Mouse (Mus musculus) CD4-positive helper T cell, adult 2 months (primary cell): ENCODE results near the gene Gfy.

ENCODE experiments used
- DNase-seq: peaks from one replicate; pipeline ENCODE4 v3.0.0-alpha.2; 2012; ENCODE audit warnings: low read depth, missing footprints, low spot score

Gfy gene

DNA sequence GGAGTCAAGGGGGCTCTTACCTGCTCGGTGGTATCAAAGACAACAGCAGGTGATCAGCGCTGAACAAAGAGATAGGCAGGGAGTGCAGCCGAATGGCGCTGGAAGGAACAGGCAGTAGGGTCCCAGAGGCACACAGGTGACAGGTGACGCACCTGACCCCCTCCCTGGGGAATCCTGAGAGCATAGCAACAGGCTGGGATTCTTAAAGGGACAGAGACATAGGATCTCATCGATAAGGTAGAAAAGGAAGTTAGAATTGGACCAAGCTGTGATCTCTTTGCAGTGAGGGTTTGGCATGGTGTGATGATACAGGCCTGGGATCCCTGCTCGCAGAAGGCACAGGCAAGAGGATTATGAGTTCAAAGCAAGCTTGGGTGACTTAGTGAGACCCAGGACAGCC, at the start of gene Gfy:
Gene Gfy, minus strand, starts transcription at position 101 of the 400 bp plus-strand sequence.
- DNase-seq = no peak

DNA sequence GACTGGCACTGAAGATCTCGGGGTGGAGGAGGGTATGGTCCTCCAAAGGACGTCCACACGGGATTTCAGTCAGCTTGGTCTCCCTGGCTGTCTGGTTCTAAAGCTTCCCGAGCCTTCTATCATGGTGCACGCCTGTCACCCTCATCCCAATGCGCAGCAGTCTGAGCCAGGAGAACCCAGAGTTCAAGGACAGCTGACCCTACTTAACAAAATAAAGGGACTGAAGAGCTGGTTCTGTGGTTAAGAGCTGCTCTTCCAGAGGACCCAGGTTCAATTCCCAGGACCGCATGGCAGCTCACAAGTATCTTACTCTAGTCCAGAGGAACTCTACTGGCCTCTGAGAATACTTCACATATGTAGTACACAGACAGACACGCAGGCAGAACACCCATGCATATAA, 49.7 kb upstream of the Gfy start:
- DNase-seq = no peak

DNA sequence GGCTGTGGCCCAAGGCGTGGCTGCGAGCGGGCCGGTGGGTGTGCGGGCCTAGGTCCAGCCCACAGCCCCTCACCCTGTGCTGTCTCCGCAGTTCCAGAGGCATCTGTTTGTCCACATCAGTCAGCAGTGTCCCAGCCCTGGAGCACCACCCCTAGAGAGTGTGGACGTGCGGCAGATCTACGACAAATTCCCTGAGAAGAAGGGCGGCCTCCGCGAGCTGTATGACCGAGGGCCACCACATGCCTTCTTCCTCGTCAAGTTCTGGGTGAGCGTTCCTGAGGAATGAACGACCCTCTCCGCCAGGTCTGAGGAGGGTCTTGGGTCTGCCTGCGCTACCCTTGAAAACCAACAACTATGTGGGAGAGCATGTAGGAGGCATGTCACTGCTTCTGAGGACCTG, 49.2 kb upstream of the Gfy start:
- no peak for DNase-seq

DNA sequence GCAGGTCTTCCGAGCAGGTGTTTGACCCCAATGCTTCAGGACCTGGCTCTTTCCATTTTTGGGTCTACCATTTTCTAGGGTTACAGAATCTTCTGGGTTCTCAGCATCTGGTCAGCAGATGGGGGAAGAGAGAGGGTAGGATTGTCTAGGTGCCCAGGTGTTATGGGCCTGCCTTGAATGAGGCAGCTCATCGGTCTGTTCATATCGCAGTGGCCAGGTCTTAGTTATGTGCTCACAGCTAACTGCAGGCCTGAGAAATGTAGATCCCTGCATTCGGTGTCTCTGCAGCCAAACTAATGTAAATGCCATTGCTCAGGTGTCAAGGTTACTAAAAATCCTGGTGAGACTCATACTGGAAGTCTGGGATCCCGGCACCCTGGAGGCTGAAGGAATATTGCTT, 47.1 kb upstream of the Gfy start:
- no peak for DNase-seq

DNA sequence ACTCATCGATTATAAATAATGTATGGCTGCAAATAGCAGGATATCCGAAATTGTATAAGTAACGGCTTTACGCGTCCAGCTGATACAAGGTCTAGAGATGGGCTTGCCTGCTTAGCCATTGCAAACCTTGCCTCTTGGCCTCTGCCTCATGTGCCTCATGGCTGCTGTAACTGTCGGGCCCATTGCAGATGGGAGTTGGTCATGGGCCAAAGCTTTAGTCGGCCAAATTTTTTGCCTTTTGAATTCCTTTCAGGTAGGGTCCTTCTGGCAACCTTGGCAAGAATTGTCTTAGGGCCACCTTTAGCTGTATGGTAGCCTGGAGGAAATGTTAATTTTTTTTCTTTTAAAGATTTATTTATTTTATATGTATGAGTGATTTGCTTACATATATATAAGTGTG, 45.5 kb upstream of the Gfy start:
- DNase-seq = no peak

DNA sequence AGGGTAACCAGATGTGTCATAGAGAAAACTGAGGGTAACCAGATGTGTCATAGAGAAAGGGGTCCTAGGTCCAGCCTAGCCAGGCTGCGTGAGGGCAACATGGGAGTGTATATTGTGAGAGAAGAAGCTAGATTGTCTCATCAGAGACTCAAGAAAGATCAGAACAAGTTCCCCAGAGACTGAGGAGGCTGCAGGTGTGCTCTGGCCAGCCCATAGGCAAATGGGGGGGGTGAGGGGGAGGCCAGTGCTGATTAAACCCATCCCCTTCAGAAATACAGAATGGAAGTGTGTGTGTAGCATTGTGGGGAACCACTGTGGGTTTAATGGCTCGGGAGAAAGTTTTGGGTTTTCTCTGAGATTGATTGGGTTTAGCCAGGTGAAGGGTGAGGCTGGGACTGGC, 42.3 kb upstream of the Gfy start:
- DNase-seq = no peak

DNA sequence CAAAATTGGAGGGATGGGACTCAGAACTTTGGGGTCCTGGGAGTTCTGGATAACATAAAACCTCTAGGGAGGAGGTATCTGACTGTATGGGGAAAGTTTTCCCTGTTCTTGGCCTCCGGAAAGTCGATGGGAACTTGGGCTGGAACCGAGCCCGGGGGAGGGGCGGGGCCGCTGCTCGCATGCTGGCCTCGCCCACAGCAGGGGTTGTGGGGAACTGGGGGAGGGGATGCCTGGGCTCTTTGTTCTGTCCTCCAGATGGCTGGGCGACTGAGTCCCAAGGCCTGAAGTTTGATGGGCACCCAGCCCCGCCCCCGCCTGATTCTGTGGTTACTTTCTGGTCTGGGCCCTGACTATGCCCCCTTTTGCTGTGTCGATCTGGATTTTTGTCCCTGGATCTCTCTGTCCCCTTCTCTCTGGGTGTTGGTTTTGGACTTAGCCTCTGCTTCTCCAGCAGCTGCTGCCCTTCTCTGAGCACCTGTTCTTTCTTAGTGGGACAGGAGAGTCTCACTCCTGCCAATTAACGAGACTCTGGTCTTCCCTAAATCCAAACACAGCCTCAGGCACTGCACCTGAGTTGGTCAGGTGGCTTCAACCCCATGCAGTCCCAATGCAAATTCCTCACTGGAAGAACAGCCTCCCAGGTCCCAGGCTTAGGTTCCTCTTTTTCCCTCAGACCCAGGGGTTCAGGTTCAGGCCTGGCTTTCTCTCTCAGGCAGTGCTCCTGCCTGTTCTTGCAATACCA, 37.2 kb upstream of the Gfy start:
- no peak for DNase-seq

DNA sequence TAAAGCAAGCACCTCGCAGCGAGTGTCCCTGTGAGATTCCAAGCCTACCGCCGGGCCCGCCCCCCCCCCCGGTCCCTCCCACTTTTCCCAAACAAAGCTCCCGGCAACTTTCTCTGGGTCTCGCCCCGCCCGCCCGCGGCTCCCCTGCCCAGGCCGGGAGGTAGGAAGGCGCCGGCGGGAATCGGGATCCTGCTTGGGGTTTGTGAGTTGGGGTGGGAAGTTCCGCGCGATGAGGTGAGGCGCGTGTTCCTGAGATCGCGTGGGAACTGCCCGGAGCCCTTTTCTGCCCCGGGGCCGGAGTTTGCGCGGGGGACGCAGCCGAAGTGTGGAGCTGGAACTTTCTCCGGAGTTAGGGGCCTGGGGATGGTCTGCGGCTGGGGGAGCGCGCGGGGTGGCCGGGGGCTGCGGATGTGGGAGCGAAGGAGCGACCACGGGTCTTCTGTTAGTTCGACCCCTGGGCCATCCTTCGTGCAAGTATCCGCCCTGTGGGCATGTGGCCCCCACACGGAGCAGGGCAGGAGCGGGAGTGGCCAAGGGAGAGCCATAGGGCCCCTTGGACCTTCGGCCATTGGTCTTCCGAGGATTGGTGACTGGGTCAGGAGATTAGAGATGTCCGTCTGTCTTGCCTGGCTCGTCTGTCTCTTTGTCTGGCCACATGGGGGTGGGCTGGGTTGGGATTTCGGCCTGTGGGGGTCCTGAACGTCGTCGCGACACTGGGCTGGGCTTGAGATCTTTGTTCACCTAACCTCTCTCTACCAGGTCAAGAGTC, 36.5 kb upstream of the Gfy start, which contains the start of gene Tead2:
Gene Tead2, plus strand, starts transcription at position 81 of the 769 bp plus-strand sequence.
- DNase-seq = no peak

DNA sequence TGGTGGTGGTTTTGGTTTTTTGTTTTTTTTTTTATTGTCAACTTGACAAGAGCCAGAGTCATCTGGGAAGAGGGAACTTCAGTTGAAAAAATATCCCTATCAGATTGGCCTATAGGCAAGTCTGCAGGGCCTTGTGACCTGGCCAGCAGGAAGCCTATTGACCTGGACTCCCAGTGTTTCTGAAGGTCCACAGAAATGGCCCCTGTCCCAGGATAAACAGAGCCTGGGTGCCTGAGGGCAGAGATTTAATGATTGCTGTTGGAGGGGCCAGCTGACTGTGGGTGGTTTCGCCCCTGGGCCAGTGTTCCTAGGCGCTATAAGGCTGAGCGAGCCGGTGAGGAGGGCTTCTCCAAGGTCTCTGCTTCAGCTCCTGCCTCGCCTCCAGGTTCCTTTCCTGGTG, 34.3 kb upstream of the Gfy start:
- DNase-seq = no peak

DNA sequence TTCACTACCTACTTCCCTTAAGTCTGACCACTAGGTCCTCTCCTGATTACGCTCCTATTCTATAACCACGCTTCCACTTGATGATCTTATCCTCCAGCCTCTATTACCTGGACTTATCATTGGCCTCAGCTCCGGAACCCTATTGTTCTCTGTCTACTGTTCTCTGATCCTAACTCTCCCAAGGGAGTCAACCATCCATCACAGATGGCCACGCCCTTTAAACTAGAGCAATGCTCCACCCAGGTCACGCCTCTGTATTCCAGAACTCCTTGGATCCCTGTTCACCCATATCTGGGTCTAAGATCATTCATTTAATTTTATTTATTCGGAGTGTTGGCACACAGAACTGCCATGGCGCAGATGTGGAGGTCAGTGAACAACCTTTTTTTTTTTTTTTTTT, 33.0 kb upstream of the Gfy start:
- DNase-seq = no peak

DNA sequence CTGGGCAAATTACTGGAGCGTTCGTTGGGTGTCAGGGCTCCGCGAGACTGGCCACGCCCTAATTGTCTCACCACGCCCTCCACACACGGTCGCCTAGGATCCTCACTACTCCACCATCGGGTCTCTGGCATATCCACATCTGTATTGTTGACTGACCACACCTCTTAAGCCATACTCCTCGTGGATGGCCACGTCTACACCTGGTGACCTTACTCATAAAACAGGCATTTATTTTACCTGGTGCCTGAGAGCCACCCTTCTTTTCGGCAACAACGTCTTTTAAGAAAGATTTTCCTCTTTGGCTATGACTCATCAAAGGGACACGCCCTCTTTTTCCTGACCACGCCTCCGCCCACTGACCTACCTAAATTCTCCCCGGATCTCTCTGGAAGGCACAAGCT, 32.5 kb upstream of the Gfy start, which contains the start of gene Dkkl1:
Gene Dkkl1, minus strand, starts transcription at position 297 of the 401 bp plus-strand sequence.
- DNase-seq = peak; percentile 47

DNA sequence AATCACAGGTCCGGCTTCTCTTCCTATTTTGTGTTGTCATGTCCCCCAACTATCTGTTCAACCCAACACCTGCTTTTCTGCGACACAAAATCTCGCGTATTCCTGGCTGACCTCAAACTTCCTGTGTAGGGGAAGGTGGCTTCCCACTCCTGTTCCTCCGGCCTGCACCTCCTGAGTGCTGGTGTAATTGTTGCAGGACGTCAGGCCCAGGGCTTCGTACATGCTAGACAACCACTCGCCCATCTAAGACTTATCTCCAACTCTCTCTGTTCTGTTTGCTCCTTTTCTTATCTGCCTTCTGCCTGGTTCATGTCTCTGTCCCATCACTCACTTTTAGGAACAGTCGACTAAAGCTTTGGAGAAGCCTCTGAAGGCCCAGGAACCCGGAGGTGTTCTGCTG, 31.7 kb upstream of the Gfy start:
- peak; percentile 28 for DNase-seq

DNA sequence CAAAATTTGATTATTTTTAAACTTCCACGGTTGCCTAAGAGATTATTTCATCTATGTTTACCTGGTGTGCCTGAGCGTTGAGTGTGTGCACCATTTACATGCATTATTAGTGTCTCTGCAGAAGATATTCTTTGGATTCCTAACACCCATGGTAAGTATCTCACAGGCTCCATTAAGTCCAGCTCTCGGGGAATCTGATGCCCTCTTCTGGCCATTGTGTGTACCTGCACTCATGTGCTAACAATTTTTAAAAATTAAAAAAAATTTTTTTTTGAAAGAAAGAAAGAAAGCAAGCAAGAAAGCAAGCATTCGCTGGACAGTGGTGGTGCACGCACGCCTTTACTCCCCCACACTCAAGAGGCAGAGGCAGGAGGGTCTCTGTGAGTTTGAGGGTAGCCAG, 28.9 kb upstream of the Gfy start:
- DNase-seq = no peak

DNA sequence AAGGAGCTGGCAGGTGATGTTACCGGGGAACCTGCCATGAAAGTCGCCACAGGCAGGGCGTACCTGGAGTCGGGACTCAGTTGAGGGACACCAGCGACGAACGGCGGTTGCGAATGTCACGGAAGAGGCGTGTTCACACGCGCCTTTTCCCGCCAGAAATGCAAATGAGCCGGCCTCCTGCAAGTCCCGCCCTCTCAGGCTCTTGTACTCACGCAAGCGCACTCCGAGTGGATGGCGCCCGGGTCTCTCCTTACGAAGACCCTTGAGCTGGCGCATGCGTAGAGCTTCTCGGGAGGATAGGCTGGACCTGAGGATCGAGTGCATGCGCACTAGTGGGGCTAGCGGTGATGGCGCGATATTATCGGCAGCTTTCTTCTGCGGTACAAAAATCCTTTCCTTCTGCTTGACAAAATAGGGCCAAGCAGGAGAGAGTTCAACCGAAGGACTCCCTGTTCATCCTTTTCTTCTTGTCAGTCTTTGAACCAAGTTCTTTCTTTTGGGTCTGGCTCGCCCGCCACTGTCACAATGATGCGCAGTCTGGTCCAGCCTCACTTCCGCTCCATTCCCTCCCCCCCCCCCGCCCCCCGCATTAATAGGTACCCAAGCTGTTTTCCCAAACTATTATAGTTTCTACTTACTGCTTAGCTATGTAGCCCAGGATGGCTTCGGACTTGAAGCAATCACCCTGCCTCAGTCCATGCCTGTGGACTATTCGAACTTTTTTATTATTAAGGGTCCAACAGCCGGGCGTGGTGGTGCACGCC, 25.2 kb upstream of the Gfy start, which contains the start of gene Ccdc155:
Gene Ccdc155, minus strand, starts transcription at position 513 of the 764 bp plus-strand sequence.
- peak; percentile 96 for DNase-seq

DNA sequence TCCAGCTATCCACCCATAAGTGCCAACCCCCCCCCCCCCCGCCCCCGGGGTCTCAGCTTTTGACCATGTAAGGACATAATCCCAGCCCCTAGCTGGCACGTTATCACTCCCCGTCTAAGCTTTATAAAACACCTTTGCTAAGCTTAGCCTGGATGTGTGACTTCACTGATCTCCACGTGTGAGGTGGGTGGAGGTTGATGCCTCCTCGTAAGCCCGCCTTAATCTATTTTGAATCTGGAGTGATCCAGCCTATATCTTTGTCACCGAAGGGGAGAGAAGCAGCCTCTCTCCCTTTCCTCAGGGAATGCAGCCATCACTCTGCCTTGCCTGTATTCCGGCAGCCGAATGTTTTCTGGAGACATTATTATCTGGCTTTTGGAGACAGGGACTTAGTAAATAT, 23.3 kb upstream of the Gfy start:
- DNase-seq = no peak

DNA sequence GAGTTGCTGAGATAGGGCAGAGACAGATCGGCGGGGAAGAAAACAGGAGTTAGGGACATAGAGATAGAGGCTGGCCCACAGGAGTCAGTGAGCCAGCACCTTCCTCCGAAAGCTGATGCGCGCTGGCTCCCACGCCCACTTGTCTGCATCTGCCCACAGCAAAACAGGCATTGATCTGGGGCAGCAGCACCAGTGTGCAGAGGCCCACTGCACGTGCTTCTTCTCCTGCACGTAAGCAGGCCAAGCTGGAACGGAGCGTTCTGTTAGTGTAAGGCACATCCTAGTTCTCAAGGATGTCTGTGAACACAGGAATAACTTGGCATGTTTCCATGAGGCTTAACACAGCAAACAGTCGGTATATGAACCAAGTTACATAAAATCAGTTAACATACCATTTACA, 19.6 kb upstream of the Gfy start:
- DNase-seq = no peak

DNA sequence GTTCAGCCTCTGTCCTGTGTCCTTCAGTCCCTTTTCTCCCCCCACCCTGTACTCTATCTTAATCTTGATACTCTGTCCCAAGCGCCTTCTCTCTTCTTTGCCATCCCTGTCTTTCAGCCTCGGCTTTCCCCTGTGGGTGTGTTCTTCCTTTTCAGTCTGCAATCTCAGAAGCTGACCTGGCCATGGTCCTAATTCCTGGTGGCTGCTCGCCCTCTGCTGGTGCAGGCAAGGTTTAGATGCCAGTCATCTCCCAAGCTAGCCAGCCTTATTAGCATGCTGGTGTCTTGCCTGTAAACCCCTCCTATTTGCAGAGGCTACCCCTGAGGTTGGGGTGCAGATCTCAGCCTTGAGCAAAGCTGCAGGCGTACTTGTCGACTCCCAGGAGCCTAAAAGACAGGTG, 19.1 kb upstream of the Gfy start:
- DNase-seq = peak; percentile 45

DNA sequence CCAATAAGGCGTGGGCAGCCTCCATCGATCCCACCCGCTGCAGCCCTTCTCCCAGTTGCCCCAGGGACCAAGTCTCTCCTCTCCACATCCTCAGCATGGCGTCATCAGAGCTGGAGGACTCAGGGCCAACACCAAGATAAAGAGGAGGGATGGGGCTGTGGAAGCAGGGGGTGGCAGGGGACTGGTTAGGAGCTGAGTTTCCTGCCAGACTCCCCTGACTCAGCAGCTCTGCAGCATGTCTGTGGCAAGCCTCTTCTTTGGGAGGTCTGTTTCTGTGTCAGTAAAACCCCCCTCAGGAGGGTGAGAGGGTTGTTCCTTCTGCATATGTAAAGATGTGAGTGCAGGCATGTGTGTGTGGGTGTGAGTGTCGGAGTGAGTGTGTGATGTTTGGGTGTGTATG, 17.6 kb upstream of the Gfy start:
- no peak for DNase-seq

DNA sequence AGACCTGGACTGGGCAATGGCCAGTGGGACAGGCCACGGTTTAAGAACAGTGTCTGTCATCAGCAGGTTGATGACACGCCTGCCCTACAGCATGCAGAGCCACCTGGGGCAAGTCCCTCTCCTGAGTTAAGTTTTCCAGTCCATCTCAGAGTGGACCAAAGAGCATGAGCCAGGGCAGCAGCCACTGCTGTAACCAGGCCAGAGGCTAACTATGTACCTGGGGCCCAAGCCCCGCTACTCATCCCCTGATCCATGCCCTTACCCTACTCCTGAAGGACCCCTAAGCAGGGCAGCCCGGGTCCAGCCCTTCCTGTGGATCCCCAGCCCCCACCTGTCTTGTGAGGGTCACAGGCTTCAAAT, 16.8 kb upstream of the Gfy start:
- DNase-seq = no peak

DNA sequence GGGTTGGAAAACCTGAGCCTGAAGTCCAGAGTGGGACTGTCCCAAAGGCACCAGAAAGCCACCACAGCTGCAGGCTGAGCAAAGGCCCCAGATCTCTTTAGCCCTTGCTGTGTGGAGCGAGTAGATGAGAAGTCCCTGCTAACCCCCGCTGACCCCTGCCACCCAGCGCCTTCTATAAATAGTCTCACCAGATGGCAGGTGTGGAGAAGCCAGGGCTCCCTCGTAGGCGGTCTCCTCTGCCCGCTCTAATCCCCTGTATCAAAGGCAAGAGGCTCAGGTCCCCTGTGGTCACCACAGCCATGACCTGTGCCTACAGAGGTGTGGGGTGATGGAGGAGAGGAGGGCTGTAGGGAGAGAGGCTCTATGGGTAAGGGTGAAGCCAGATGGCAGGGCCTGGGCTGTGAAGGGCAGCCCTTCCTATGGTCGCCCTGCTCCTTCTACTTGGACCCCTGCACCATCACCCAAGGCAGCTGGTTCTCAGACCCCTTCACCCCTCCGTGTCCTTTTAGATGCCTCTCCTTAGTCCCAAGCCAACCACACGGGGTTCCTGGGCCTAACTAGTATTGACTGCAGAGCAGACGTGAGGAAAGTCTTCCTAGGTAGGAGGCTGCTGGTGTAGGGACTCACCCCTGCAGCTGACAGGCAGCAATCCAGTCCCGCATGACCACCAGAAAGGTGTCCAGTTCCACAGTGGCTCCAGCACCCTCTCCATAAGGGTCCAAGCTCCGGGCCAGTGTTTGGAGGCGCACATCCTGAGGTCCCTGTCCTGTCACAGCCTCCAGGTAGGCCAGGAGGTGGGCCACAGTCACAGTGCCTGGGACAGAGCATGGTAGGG, 16.2 kb upstream of the Gfy start:
- no peak for DNase-seq
